Mouse (Mus musculus) lung, embryonic 16.5 days (tissue): ENCODE measurements around the gene Gm11232. TPM values are rescaled to one million over a fixed set of nuclear protein-coding genes. Genes with fewer than 3 reads are reported as not detected.

ENCODE experiments used
- ATAC-seq: fragments of 200-750 bp; cut with Nextera tagmentation; 2 replicates; pipeline ENCODE4 v1.8.0; 2017; ENCODE audit warnings: low read depth, mild to moderate bottlenecking, moderate library complexity
- H3K27ac ChIP-seq: fragments of 300-500 bp; sonication (generic); 2 replicates; pipeline ENCODE4 v1.5.1; 2014; ENCODE audit warnings: mild to moderate bottlenecking, control low read depth, low read length
- H3K27me3 ChIP-seq: fragments of 300-500 bp; sonication (generic); 2 replicates; pipeline ENCODE4 v1.6.1; 2014; ENCODE audit warnings: low read depth, low read length, mixed read lengths; ENCODE audit not compliant: control insufficient read depth, insufficient read depth
- H3K36me3 ChIP-seq: fragments of 300-500 bp; sonication (generic); 2 replicates; pipeline ENCODE4 v1.6.1; 2014; ENCODE audit warnings: low read length; ENCODE audit not compliant: control insufficient read depth, insufficient read depth
- H3K4me1 ChIP-seq: fragments of 300-500 bp; sonication (generic); replicated peaks from 2 replicates; pipeline ENCODE4 v1.6.1; 2014; ENCODE audit warnings: low read length, mixed read lengths; ENCODE audit not compliant: control insufficient read depth, insufficient read depth
- H3K4me2 ChIP-seq: fragments of 300-500 bp; sonication (generic); 2 replicates; pipeline ENCODE4 v1.6.1; 2014; ENCODE audit warnings: low read depth, low read length, control low read depth
- H3K4me3 ChIP-seq: fragments of 300-500 bp; sonication (generic); 2 replicates; pipeline ENCODE4 v1.5.1; 2014; ENCODE audit warnings: mild to moderate bottlenecking, low read length, control low read depth
- H3K9ac ChIP-seq: fragments of 300-500 bp; sonication (generic); 2 replicates; pipeline ENCODE4 v1.6.1; 2014; ENCODE audit warnings: low read length, control low read depth
- H3K9me3 ChIP-seq: fragments of 300-500 bp; sonication (generic); 2 replicates; pipeline ENCODE4 v1.6.1; 2016; ENCODE audit warnings: low read length; ENCODE audit not compliant: control insufficient read depth
- WGBS: fragments of 180-500 bp; shearing (Covaris S2); extraction: QIAGEN DNeasy Blood & Tissue Kit; methylation state at CpG from one replicate; pipeline ENCODE4 v1.1.7; 2014; 5-methylcytosine and 5-hydroxymethylcytosine counted together
- polyA plus RNA-seq: library from polyadenylated mRNA; unstranded; fragments of >200 nt; fragmentation: Nextera tagmentation; extraction: Ambion mirVana; gene quantifications from 2 replicates; pipeline ENCODE4 v1.2.1, GENCODE M21; 2015

Gene Gm11232
- polyA plus RNA-seq, 1 experiment from 2014 or later = not detected

DNA sequence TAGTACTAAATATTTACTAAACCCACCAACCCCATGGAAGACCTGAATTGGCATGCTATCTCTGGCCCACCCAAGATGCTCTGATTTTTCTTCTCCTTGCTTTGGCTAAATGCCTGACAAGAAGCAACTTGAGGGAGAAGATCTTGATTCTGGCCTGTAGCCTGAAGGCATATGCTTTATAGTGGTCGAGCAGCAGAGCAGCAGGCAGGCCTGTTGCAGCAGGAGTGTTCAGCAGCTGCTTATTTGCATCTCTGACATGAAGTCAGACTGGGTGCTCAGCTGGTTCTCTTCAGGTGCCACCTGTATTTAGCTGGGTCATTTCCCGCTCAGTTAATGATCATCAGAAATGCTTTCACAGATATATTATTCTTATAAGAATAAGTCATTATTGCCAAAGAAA lies 30.2 kb downstream of the Gm11232 start:
- H3K27me3 ChIP-seq = no peaks in the 10 kb centered on the region
- H3K36me3 ChIP-seq = no peaks in the 10 kb centered on the region
- ATAC-seq = peak; percentile 71
- H3K27ac ChIP-seq = no peak overlapping the region
- no peaks in the 10 kb centered on the region for H3K9me3 ChIP-seq
- 34% methylated on average over 2 of the region's 2 CpGs for whole genome bisulfite sequencing
- no peak overlapping the region for H3K4me3 ChIP-seq
- no peaks in the 10 kb centered on the region for H3K4me1 ChIP-seq
- H3K9ac ChIP-seq = no peak overlapping the region
- no peak overlapping the region for H3K4me2 ChIP-seq

DNA sequence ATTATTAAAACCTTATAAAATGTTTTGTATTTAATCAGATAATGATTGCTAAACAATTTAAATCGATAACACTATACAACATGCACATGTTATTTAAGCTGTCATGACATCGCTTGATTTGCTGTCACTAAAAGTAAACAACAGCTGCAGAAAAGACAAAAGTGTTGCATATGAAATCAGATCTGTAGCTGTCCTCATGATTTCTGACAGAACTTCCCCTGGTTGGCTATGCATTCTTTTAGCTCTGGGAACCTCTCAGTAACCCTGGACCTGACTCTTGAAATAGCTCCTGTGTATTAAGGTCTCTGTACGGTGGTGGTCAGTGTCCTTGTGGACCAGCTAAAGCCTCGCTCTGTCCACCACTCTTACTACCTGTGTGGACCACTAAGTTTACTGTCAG lies 30.7 kb downstream of the Gm11232 start:
- H3K4me3 ChIP-seq = no peak overlapping the region
- H3K27ac ChIP-seq = no peak overlapping the region
- no peaks in the 10 kb centered on the region for H3K9me3 ChIP-seq
- 48% methylated on average over 4 of the region's 4 CpGs for WGBS
- H3K4me2 ChIP-seq = no peak overlapping the region
- H3K27me3 ChIP-seq = no peaks in the 10 kb centered on the region
- no peaks in the 10 kb centered on the region for H3K4me1 ChIP-seq
- no peak overlapping the region for H3K9ac ChIP-seq
- no peaks in the 10 kb centered on the region for H3K36me3 ChIP-seq
- no peak for ATAC-seq

DNA sequence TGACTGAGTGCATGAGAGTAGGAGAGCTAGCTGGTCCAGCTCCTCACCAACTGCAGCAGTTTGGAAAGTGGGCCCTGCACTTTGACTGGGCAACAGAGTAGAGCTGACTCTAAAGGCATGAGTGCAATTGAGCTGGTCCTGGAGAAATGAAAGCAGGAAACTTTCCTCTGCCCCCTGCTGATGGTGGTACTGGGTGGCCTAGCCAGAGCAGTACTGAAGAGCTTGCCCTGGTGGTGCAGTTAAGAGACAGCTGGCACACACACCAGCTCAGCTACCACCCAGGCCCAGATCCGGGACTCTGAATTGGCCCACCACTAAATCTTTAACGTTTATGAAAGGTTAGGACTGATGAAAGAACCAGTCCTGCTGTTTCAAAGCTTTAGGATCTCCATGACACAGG lies 31.9 kb downstream of the Gm11232 start:
- no peak for ATAC-seq
- 47% methylated on average over 2 of the region's 2 CpGs for WGBS
- Histone ChIP-seq H3K27me3 (no peaks in the 10 kb centered on the region), H3K9ac (no peak overlapping the region), H3K9me3 (no peaks in the 10 kb centered on the region), H3K4me2 (no peak overlapping the region), H3K4me3 (no peak overlapping the region), H3K27ac (no peak overlapping the region), H3K4me1 (no peaks in the 10 kb centered on the region), H3K36me3 (no peaks in the 10 kb centered on the region)
